Mouse (Mus musculus): ENCODE results near the gene Adgrg6. TPM values are rescaled to one million over a fixed set of nuclear protein-coding genes. Genes with fewer than 3 reads are reported as not detected.

Gene Adgrg6
- polyA plus RNA-seq, 1 experiment from 2014 or later, result 8.9 TPM

DNA sequence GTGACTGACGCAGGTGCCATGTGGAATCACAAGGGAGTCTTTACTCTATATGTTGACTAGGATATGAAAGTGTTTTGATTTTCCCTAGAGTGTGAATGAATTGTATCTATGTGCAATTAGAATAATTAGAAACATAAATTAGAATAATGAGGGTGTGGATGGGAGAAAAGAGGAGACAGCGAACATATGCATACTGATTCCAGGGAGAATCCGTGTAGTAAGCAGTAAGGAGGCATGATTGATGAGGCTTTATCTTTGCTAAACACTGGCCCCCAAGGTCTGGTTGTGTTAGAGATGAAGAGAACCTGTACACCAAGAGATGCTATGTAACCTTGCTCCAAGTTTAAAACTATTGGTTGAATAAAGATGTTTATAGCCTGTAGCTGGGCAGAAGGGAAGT lies 187.2 kb downstream of the Adgrg6 start:
- WGBS, result 80% methylated on average over 3 of the region's 3 CpGs
- Histone ChIP-seq H3K36me3 (no peaks in the 10 kb centered on the region), H3K9ac (no peak overlapping the region), H3K9me3 (no peaks in the 10 kb centered on the region), H3K4me1 (no peaks in the 10 kb centered on the region), H3K4me3 (no peak overlapping the region), H3K27me3 (no peaks in the 10 kb centered on the region), H3K4me2 (no peak overlapping the region), H3K27ac (no peak overlapping the region)
- ATAC-seq (ENCODE audit: insufficient number of reproducible peaks, low FRiP score, low TSS enrichment, low read depth), result no peak

Other genes starting within 250 kb of the Adgrg6 start
- gene Vta1, start 159.9 kb upstream of the Adgrg6 start, polyA plus RNA-seq (2015; fragmentation: Nextera tagmentation; extraction: Ambion mirVana), result 89.8 and 92.3 TPM in 2 replicates
- not detected in 2 replicates for gene Nmbr, start 159.9 kb upstream of the Adgrg6 start, polyA plus RNA-seq (2015; fragmentation: Nextera tagmentation; extraction: Ambion mirVana)
- not detected in 2 replicates for gene Gje1, start 172.6 kb upstream of the Adgrg6 start, polyA plus RNA-seq (2015; fragmentation: Nextera tagmentation; extraction: Ambion mirVana)

All from limb, embryonic 15.5 days (tissue).